Mouse (Mus musculus) myocyte (in vitro differentiated cells): ENCODE results near the gene Slc25a42. TPM values are rescaled to one million over a fixed set of nuclear protein-coding genes. Genes with fewer than 3 reads are reported as not detected.

Experiments used
- H3K27me3 ChIP-seq: one replicate; pipeline ENCODE4 v1.6.1; 2011; ENCODE audit not compliant: control insufficient read depth, insufficient read depth, insufficient read length
- H3K36me3 ChIP-seq: one replicate; pipeline ENCODE4 v1.6.1; 2011; ENCODE audit not compliant: control insufficient read depth, insufficient read depth
- H3K4me2 ChIP-seq: one replicate; pipeline ENCODE4 v1.6.1; 2011; ENCODE audit warnings: low read depth, control low read depth
- H3K4me3 ChIP-seq: one replicate; pipeline ENCODE4 v1.5.1; 2011; ENCODE audit warnings: mild to moderate bottlenecking, control low read depth, moderate library complexity
- H3K79me2 ChIP-seq: one replicate; pipeline ENCODE4 v1.6.1; 2011; ENCODE audit not compliant: control insufficient read depth, insufficient read depth
- H3ac ChIP-seq: one replicate; pipeline ENCODE4 v1.6.1; 2011; ENCODE audit not compliant: control insufficient read depth, insufficient read length
- CEBPB ChIP-seq: IDR thresholded peaks from 2 replicates; pipeline ENCODE4 v1.6.1; 2011; ENCODE audit warnings: mild to moderate bottlenecking, moderate library complexity; ENCODE audit not compliant: poor library complexity, insufficient read depth, severe bottlenecking
- E2F4 ChIP-seq: IDR thresholded peaks from one replicate; pipeline ENCODE4 v1.6.1; 2011; ENCODE audit warnings: mild to moderate bottlenecking, control low read depth, moderate library complexity; ENCODE audit not compliant: insufficient read depth
- MAX ChIP-seq: IDR thresholded peaks from one replicate; pipeline ENCODE4 v1.6.1; 2011; ENCODE audit warnings: low read depth, mild to moderate bottlenecking, control low read depth
- MYOD1 ChIP-seq, 3 experiments: IDR thresholded peaks; one replicate each; pipeline ENCODE4 v1.6.1; 2011; ENCODE audit warnings: control low read depth in 2 of 3, low read depth in 2 of 3, mild to moderate bottlenecking in 2 of 3, moderate library complexity in 1 of 3; ENCODE audit not compliant: insufficient read length in 2 of 3, control insufficient read depth in 1 of 3
- MYOG ChIP-seq, 3 experiments: IDR thresholded peaks; one replicate each; pipeline ENCODE4 v1.6.1; 2011; ENCODE audit warnings: control low read depth in 2 of 3, low read depth in 2 of 3, mild to moderate bottlenecking in 2 of 3; ENCODE audit not compliant: insufficient read length in 2 of 3, control insufficient read depth in 1 of 3, insufficient read depth in 1 of 3
- POLR2A ChIP-seq: IDR thresholded peaks from one replicate; pipeline ENCODE4 v1.6.1; 2011; ENCODE audit warnings: low read depth, mild to moderate bottlenecking, control low read depth, moderate library complexity; ENCODE audit not compliant: insufficient read length
- POLR2AphosphoS2 ChIP-seq: IDR thresholded peaks from one replicate; pipeline ENCODE4 v1.6.1; 2011; ENCODE audit warnings: low read depth, control low read depth; ENCODE audit not compliant: insufficient read length
- REST ChIP-seq: IDR thresholded peaks from one replicate; pipeline ENCODE4 v1.6.1; 2011; ENCODE audit warnings: mild to moderate bottlenecking, control low read depth, moderate library complexity; ENCODE audit not compliant: insufficient read depth, insufficient read length
- SRF ChIP-seq: IDR thresholded peaks from one replicate; pipeline ENCODE4 v1.6.1; 2011; ENCODE audit warnings: low read depth; ENCODE audit not compliant: control insufficient read depth, insufficient read length
- TCF12 ChIP-seq: IDR thresholded peaks from one replicate; pipeline ENCODE4 v1.6.1; 2011; ENCODE audit warnings: mild to moderate bottlenecking, control low read depth; ENCODE audit not compliant: poor library complexity, insufficient read depth, severe bottlenecking
- TCF3 ChIP-seq: IDR thresholded peaks from one replicate; pipeline ENCODE4 v1.6.1; 2011; ENCODE audit warnings: low read depth, control low read depth; ENCODE audit not compliant: insufficient read length
- USF1 ChIP-seq: IDR thresholded peaks from one replicate; pipeline ENCODE4 v1.6.1; 2011; ENCODE audit warnings: low read depth, mild to moderate bottlenecking, control low read depth, moderate library complexity
- polyA plus RNA-seq: library from polyadenylated mRNA; unstranded; fragments of >200 nt; fragmentation: generic; extraction: Trizol; gene quantifications from one replicate; pipeline ENCODE4 v1.2.1, GENCODE M21; 2012; ENCODE audit warnings: missing spikeins

Gene Slc25a42
- polyA plus RNA-seq, 1 experiment = 2.6 TPM

GRCm38 (mm10) chr8:70181212-70181902 lies 30.7 kb downstream of the Slc25a42 start:
- no peak for TF ChIP-seq POLR2AphosphoS2
- TF ChIP-seq MYOD1 (IDR thresholded peaks at IDR 0.05; ENCODE audit: control insufficient read depth in 1 of 3, insufficient read length in 2 of 3, low read depth in 2 of 3) = no peak
- TF ChIP-seq E2F4 = no peak
- no peak for TF ChIP-seq MAX
- TF ChIP-seq USF1 = no peak
- TF ChIP-seq MYOG (IDR thresholded peaks at IDR 0.05; ENCODE audit: control insufficient read depth in 1 of 3, insufficient read depth in 1 of 3, insufficient read length in 2 of 3, low read depth in 2 of 3) = no peak
- no peak for TF ChIP-seq TCF12
- TF ChIP-seq POLR2A = no peak
- TF ChIP-seq REST = no peak
- TF ChIP-seq SRF = no peak
- no peak for TF ChIP-seq CEBPB
- TF ChIP-seq TCF3 = no peak
- Histone ChIP-seq H3ac (no peak overlapping the region), H3K4me2 (no peak overlapping the region), H3K4me3 (no peak overlapping the region), H3K36me3 (peaks cover 5% of the 10 kb centered on the region), H3K27me3 (no peaks in the 10 kb centered on the region), H3K79me2 (no peaks in the 10 kb centered on the region)

- Histone ChIP-seq H3K79me2 (no peaks in the 10 kb centered on the region), H3K27me3 (no peaks in the 10 kb centered on the region), H3K36me3 (peaks cover 5% of the 10 kb centered on the region), H3K4me2 (no peak overlapping the region), H3ac (no peak overlapping the region), H3K4me3 (no peak overlapping the region)
- TF ChIP-seq REST = no peak
- no peak for TF ChIP-seq E2F4
- TF ChIP-seq MAX = no peak
- no peak for TF ChIP-seq TCF3
- no peak for TF ChIP-seq TCF12
Measured at GRCm38 (mm10) chr8:70179082-70179481, 33.0 kb downstream of the Slc25a42 start.

GRCm38 (mm10) chr8:70178231-70178630 lies 33.9 kb downstream of the Slc25a42 start:
- Histone ChIP-seq H3ac (no peak overlapping the region), H3K27me3 (no peaks in the 10 kb centered on the region), H3K4me2 (no peak overlapping the region), H3K79me2 (peaks cover 7% of the 10 kb centered on the region), H3K4me3 (no peak overlapping the region), H3K36me3 (peaks cover 5% of the 10 kb centered on the region)
- TF ChIP-seq TCF12 (no peak), POLR2AphosphoS2 (no peak)

GRCm38 (mm10) chr8:70174079-70174478 lies 38.0 kb downstream of the Slc25a42 start:
- peaks cover 16% of the 10 kb centered on the region for H3K79me2 ChIP-seq
- H3K4me3 ChIP-seq = no peak overlapping the region
- no peaks in the 10 kb centered on the region for H3K36me3 ChIP-seq
- peak overlapping the region; percentile 9 for H3K4me2 ChIP-seq
- no peak overlapping the region for H3ac ChIP-seq
- TF ChIP-seq MYOD1 (IDR thresholded peaks at IDR 0.05; ENCODE audit: control insufficient read depth in 1 of 3, insufficient read length in 2 of 3, low read depth in 2 of 3) (peak in 1 of 3 experiments; percentile 32), POLR2AphosphoS2 (no peak)
- no peaks in the 10 kb centered on the region for H3K27me3 ChIP-seq

- no peak for TF ChIP-seq MAX
- no peak for TF ChIP-seq POLR2AphosphoS2
- TF ChIP-seq USF1 = no peak
Measured at GRCm38 (mm10) chr8:70173320-70173719, 38.8 kb downstream of the Slc25a42 start.

More at GRCm38 (mm10) chr8:70173320-70173719, 38.8 kb downstream of the Slc25a42 start:
- H3K79me2 ChIP-seq = peaks cover 16% of the 10 kb centered on the region
- no peaks in the 10 kb centered on the region for H3K27me3 ChIP-seq
- no peaks in the 10 kb centered on the region for H3K36me3 ChIP-seq
- peak overlapping the region; percentile 79 for H3K4me2 ChIP-seq
- H3ac ChIP-seq = no peak overlapping the region
- H3K4me3 ChIP-seq = peak overlapping the region; percentile 49
